Mouse (Mus musculus) liver, embryonic 15.5 days (tissue): ENCODE data around the gene Cdc14b. TPM values are rescaled to one million over a fixed set of nuclear protein-coding genes. Genes with fewer than 3 reads are reported as not detected.

Source experiments
- ATAC-seq: fragments of 200-750 bp; cut with Nextera tagmentation; 2 replicates; pipeline ENCODE4 v1.8.0; 2017; ENCODE audit warnings: moderate number of reproducible peaks, mild to moderate bottlenecking, moderate library complexity; ENCODE audit not compliant: insufficient read depth
- H3K27ac ChIP-seq: fragments of 300-500 bp; sonication (generic); replicated peaks from 2 replicates; pipeline ENCODE4 v1.5.1; 2015; ENCODE audit warnings: mild to moderate bottlenecking, inconsistent platforms
- H3K27me3 ChIP-seq: fragments of 300-500 bp; sonication (generic); 2 replicates; pipeline ENCODE4 v1.6.1; 2015; ENCODE audit warnings: mild to moderate bottlenecking, inconsistent platforms
- H3K36me3 ChIP-seq: fragments of 300-500 bp; sonication (generic); replicated peaks from 2 replicates; pipeline ENCODE4 v1.6.1; 2015; ENCODE audit warnings: moderate library complexity, mild to moderate bottlenecking, inconsistent platforms
- H3K4me1 ChIP-seq: fragments of 300-500 bp; sonication (generic); replicated peaks from 2 replicates; pipeline ENCODE4 v1.6.1; 2015; ENCODE audit warnings: inconsistent platforms
- H3K4me2 ChIP-seq: fragments of 300-500 bp; sonication (generic); 2 replicates; pipeline ENCODE4 v1.6.1; 2015; ENCODE audit warnings: moderate library complexity, mild to moderate bottlenecking, inconsistent platforms
- H3K4me3 ChIP-seq: fragments of 300-500 bp; sonication (generic); replicated peaks from 2 replicates; pipeline ENCODE4 v1.5.1; 2015; ENCODE audit warnings: mild to moderate bottlenecking, inconsistent platforms
- H3K9ac ChIP-seq: fragments of 300-500 bp; sonication (generic); 2 replicates; pipeline ENCODE4 v1.6.1; 2015; ENCODE audit warnings: moderate library complexity, mild to moderate bottlenecking, inconsistent platforms
- H3K9me3 ChIP-seq: fragments of 300-500 bp; sonication (generic); replicated peaks from 2 replicates; pipeline ENCODE4 v1.6.1; 2016; ENCODE audit warnings: inconsistent platforms
- WGBS: fragments of 180-500 bp; shearing (Covaris S2); methylation state at CpG from one replicate; pipeline ENCODE4 v1.1.7; 2015; ENCODE audit warnings: mixed read lengths; ENCODE audit not compliant: insufficient replicate concordance; 5-methylcytosine and 5-hydroxymethylcytosine counted together
- polyA plus RNA-seq: library from polyadenylated mRNA; unstranded; fragments of >200 nt; fragmentation: Nextera tagmentation; extraction: Ambion mirVana; gene quantifications from 2 replicates; pipeline ENCODE4 v1.2.1, GENCODE M21; 2015

Cdc14b gene
- polyA plus RNA-seq, 1 experiment from 2014 or later = 8.6 TPM

DNA sequence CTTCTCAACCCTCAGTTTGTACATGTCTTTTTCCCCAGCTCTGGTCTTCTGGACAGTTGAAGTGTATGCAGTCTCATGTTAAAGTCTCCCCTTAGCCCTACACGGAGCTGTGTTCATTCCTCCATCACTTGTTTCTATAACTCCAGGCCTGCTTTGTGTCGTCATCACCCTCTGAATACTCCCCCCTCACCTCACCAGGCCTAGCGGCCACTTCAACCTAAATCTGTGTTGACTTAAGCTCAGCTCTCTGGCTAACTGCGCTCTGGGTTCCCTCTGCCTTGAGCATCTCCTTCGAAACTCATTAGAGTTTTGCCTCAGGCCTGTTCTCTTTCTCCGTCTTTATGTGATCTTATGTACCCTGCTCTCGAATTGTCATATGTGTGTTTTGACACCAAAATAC is 97.1 kb downstream of the Cdc14b start:
- no peak overlapping the region for H3K4me2 ChIP-seq

GRCm38 (mm10) chr13:64169746-64170145 is 105.3 kb downstream of the Cdc14b start:
- no peak for ATAC-seq
- Histone ChIP-seq H3K4me3 (no peak overlapping the region), H3K4me1 (0 out of 2 replicates have a peak, but pooled peaks cover 2% of the 10 kb centered on the region), H3K4me2 (no peak overlapping the region), H3K9me3 (no peaks in the 10 kb centered on the region), H3K9ac (no peak overlapping the region), H3K27me3 (no peaks in the 10 kb centered on the region), H3K36me3 (peaks cover 15% of the 10 kb centered on the region; the same call in 1 of the 2 replicates), H3K27ac (no peak overlapping the region)
- WGBS = 86% methylated on average over 25 of the region's 25 CpGs

More for the DNA sequence above, 97.1 kb downstream of the Cdc14b start:
- Histone ChIP-seq H3K27ac (no peak overlapping the region), H3K9me3 (no peaks in the 10 kb centered on the region), H3K4me1 (peaks cover 5% of the 10 kb centered on the region; the same call in 1 of the 2 replicates), H3K27me3 (no peaks in the 10 kb centered on the region), H3K9ac (no peak overlapping the region), H3K36me3 (peaks cover 3% of the 10 kb centered on the region; the same call in 1 of the 2 replicates), H3K4me3 (no peak overlapping the region)
- 58% methylated on average over 7 of the region's 7 CpGs for WGBS
- ATAC-seq = no peak

DNA sequence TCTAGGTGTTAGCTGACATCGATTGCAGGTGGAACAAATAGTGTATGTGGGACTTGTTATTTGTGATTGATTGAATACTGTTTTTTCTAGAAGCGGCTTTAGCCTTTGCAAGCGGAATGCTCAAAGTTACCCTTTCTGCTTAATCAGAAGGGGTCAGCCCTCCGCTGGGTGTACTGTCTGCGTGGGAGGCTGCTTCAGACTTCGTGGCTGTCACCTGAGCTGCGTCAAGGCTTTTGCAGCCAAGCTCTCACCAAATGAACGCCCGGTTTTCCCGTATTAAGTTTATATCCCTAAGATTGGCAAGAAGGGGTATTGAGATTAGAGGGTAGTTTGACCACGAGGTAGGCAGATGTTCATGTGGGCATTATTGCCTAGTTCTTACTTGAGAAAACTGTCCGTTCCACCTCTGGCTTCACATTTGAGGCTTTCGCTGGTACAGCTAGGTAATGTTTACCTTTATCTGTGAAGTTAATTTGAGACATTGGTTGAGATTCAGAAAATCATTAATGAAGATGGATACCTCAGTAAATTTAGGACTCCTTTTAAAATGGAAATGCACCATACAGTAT is 111.9 kb downstream of the Cdc14b start:
- Histone ChIP-seq H3K4me3 (peak overlapping the region; percentile 81), H3K9me3 (no peaks in the 10 kb centered on the region), H3K4me2 (peak overlapping the region; percentile 100), H3K27me3 (peaks cover 33% of the 10 kb centered on the region), H3K9ac (peak overlapping the region; percentile 83; the same call in 1 of the 2 replicates), H3K27ac (no peak overlapping the region), H3K4me1 (peaks cover 28% of the 10 kb centered on the region), H3K36me3 (no peaks in the 10 kb centered on the region)
- 52% methylated on average over 13 of the region's 13 CpGs for WGBS
- ATAC-seq = no peak

GRCm38 (mm10) chr13:64162626-64163025 is 112.5 kb downstream of the Cdc14b start:
- H3K27ac ChIP-seq = no peak overlapping the region
- WGBS = 15% methylated on average over 14 of the region's 14 CpGs
- ATAC-seq = no peak

GRCm38 (mm10) chr13:64161916-64162611 is 113.0 kb downstream of the Cdc14b start:
- Histone ChIP-seq H3K9me3 (no peaks in the 10 kb centered on the region), H3K9ac (peak overlapping the region; percentile 83), H3K4me2 (peak overlapping the region; percentile 100), H3K27ac (peak overlapping the region; percentile 78), H3K4me3 (peak overlapping the region; percentile 81), H3K27me3 (peaks cover 44% of the 10 kb centered on the region), H3K36me3 (no peaks in the 10 kb centered on the region), H3K4me1 (peaks cover 28% of the 10 kb centered on the region)
- WGBS = under 1% methylated on average over 71 of the region's 71 CpGs
- peak; percentile 69 for ATAC-seq

More at GRCm38 (mm10) chr13:64162626-64163025, 112.5 kb downstream of the Cdc14b start:
- H3K9ac ChIP-seq = peak overlapping the region; percentile 83
- H3K9me3 ChIP-seq = no peaks in the 10 kb centered on the region
- peak overlapping the region; percentile 81 for H3K4me3 ChIP-seq
- H3K36me3 ChIP-seq = no peaks in the 10 kb centered on the region
- peak overlapping the region; percentile 100 for H3K4me2 ChIP-seq
- peaks cover 28% of the 10 kb centered on the region for H3K4me1 ChIP-seq
- peaks cover 39% of the 10 kb centered on the region for H3K27me3 ChIP-seq

DNA sequence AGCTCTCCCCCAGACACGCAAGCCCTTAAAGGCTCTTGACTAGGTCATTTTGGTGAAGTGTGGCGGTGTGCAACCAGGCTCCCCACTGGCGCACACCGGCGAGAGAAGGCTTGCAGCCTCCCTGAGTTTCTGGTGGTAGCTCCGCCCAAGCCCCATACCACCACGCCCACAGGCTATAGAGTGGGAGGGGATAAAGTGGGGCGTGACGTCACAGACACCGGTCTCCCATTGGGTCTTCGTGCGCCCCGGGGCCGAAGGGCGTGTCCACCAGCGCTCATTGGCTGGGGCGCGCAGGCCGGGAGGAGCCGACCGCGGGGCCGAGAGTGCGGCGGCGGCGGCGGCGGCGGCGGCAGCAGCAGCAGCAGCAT is 113.6 kb downstream of the Cdc14b start, which contains the start of gene Habp4:
TSS of gene Habp4 (plus strand) at position 277 of the 368 bp plus-strand sequence.
- peak within 1 kb of the TSS; percentile 78 for H3K27ac ChIP-seq
- peak within 1 kb of the TSS; percentile 100 for H3K4me2 ChIP-seq
- H3K4me3 ChIP-seq = peak within 1 kb of the TSS; percentile 81
- H3K9ac ChIP-seq = peak within 1 kb of the TSS; percentile 83
- ATAC-seq = peak; percentile 99
- H3K27me3 ChIP-seq = peaks cover 49% of the 10 kb centered on the region
- no peaks in the 10 kb centered on the region for H3K36me3 ChIP-seq
- no peaks in the 10 kb centered on the region for H3K9me3 ChIP-seq
- H3K4me1 ChIP-seq = peaks cover 28% of the 10 kb centered on the region
- under 1% methylated on average over 31 of the region's 31 CpGs for WGBS

DNA sequence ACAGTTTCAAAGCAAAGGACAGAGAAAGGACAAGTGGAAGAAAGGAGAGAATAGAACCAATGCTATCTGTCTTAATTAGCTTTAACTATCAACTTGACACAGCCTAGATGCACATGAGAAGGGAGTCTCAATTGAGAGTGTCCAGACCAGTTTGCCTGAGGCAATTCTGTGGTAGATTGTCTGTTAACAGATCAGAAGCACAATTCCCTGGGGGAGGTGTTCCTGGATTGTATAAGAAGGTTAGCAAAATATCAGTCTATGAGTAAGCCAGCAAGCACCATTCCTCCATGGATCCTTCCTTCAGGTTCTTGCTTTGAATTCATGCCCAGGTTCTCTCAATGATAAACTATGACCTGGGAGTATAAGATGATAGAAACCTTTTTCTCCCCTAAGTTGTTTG is 118.1 kb downstream of the Cdc14b start:
- H3K4me1 ChIP-seq = peaks cover 31% of the 10 kb centered on the region
- no peak for ATAC-seq

GRCm38 (mm10) chr13:64155171-64155571 is 119.9 kb downstream of the Cdc14b start:
- Histone ChIP-seq H3K4me3 (no peak overlapping the region), H3K27ac (no peak overlapping the region), H3K9me3 (no peaks in the 10 kb centered on the region), H3K4me1 (peaks cover 31% of the 10 kb centered on the region), H3K9ac (no peak overlapping the region), H3K36me3 (peaks cover 6% of the 10 kb centered on the region), H3K27me3 (peaks cover 35% of the 10 kb centered on the region), H3K4me2 (no peak overlapping the region)
- no peak for ATAC-seq
- WGBS = 58% methylated on average over 1 of the region's 1 CpGs

More for the DNA sequence above, 118.1 kb downstream of the Cdc14b start:
- Histone ChIP-seq H3K27me3 (peaks cover 40% of the 10 kb centered on the region), H3K27ac (no peak overlapping the region), H3K9ac (no peak overlapping the region), H3K36me3 (no peaks in the 10 kb centered on the region), H3K4me2 (no peak overlapping the region), H3K4me3 (no peak overlapping the region), H3K9me3 (no peaks in the 10 kb centered on the region)

GRCm38 (mm10) chr13:64154651-64155050 is 120.4 kb downstream of the Cdc14b start:
- Histone ChIP-seq H3K27ac (no peak overlapping the region), H3K36me3 (peaks cover 11% of the 10 kb centered on the region), H3K27me3 (peaks cover 30% of the 10 kb centered on the region), H3K9me3 (no peaks in the 10 kb centered on the region), H3K4me2 (no peak overlapping the region; the same call in none of the 2 replicates), H3K4me3 (no peak overlapping the region), H3K4me1 (peaks cover 36% of the 10 kb centered on the region), H3K9ac (no peak overlapping the region)
- no peak for ATAC-seq
- WGBS = 71% methylated on average over 2 of the region's 2 CpGs

DNA sequence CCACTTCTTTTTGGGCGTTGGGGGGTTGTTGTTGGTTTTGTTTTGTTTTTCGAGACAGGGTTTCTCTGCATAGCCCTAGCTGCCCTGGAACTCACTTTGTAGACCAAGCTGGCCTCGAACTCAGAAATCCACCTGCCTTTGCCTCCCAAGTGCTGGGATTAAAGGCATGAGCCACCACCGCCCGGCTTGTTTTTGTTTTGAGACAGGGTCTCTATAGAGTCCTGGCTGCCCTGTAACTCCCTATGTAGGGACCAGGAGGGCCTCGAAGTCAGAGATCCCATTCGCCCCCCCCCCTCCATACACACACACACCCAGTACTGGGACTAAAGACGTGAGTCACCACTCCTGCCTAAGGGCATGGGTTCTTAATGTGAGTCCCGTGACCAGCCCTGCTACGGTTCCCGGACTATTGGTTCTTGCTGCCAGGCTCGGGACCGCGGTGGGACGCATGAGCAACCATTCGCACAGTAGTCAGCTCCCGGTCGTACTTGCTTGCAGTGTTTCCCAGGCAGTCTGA is 121.3 kb downstream of the Cdc14b start:
- peaks cover 42% of the 10 kb centered on the region for H3K4me1 ChIP-seq
- peak overlapping the region; percentile 98 for H3K27ac ChIP-seq

GRCm38 (mm10) chr13:64153083-64153682 is 121.9 kb downstream of the Cdc14b start, which contains the start of gene Zfp367:
TSS of gene Zfp367 (minus strand) at chr13:64153202.
- Histone ChIP-seq H3K9ac (peak within 1 kb of the TSS; percentile 97), H3K4me3 (peak within 1 kb of the TSS; percentile 93), H3K27ac (peak within 1 kb of the TSS; percentile 98), H3K36me3 (peaks cover 16% of the 10 kb centered on the region), H3K27me3 (peaks cover 21% of the 10 kb centered on the region), H3K4me2 (peak within 1 kb of the TSS; percentile 98), H3K9me3 (no peaks in the 10 kb centered on the region), H3K4me1 (peaks cover 45% of the 10 kb centered on the region)
- WGBS = under 1% methylated on average over 56 of the region's 56 CpGs
- peak; percentile 92 for ATAC-seq

More for the DNA sequence above, 121.3 kb downstream of the Cdc14b start:
- Histone ChIP-seq H3K4me3 (peak overlapping the region; percentile 93), H3K9ac (peak overlapping the region; percentile 60), H3K36me3 (peaks cover 16% of the 10 kb centered on the region), H3K9me3 (no peaks in the 10 kb centered on the region), H3K4me2 (peak overlapping the region; percentile 98), H3K27me3 (peaks cover 24% of the 10 kb centered on the region)
- WGBS = under 1% methylated on average over 18 of the region's 18 CpGs
- ATAC-seq = peak; percentile 10
